Mouse (Mus musculus): Measurements from ENCODE around the gene Prr13.

DNA sequence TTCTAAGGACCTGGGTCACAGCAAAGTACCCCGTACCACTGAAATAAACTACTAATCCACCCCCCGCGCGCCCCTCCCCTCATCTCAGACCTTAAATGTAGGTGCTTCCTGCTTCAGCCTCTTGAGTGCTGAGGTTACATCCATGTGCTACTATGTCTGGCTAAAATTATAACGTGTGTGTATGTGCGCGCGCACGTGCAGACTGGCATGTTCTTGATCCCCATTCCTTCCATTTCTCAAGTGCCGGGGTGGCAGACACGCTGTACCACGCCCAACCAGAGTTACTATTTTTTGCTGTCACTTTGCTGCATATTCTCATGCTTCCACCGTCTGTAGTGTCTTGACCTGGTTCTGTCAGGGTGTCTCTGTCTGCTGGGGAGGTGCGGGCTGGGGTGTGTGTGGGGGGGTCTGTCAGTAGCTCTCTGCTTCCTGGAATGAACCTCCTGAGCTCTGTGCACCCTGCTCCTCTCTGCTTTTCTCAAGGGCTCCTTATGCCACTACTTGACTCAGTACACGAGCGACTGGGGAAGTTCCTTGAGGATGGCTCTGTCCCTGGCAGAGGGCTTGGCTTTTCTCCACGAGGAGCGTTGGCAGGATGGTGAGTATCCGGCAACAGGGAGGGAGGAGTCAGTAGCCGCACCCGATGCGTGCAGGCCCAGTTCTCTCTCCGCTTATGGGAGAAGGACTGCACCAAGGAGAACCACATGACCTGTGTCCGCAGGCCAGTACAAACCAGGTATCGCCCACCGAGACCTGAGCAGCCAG is 7.0 kb upstream of the Prr13 start:
- TF ChIP-seq EP300 (IDR thresholded peaks at IDR 0.05; ENCODE audit: insufficient read depth, low read depth, low read length): no peak
- no peak for TF ChIP-seq CTCF (IDR thresholded peaks at IDR 0.05)
